Mouse (Mus musculus) forebrain, postnatal 0 days (tissue): ENCODE results near the gene Pfkfb4. TPM values are rescaled to one million over a fixed set of nuclear protein-coding genes. Genes with fewer than 3 reads are reported as not detected.

Experiments
- ATAC-seq: fragments of 200-750 bp; cut with Nextera tagmentation; 2 replicates; pipeline ENCODE4 v1.8.0; 2017; ENCODE audit warnings: mild to moderate bottlenecking, moderate library complexity
- DNase-seq: peaks from one replicate; pipeline ENCODE4 v3.0.0-alpha.2; 2015
- H3K27ac ChIP-seq: fragments of 300-500 bp; sonication (generic); 2 replicates; pipeline ENCODE4 v1.5.1; 2014; ENCODE audit warnings: low read depth, mild to moderate bottlenecking, antibody characterized with exemption, low read length, moderate library complexity, mixed read lengths
- H3K27me3 ChIP-seq: fragments of 300-500 bp; sonication (generic); 2 replicates; pipeline ENCODE4 v1.6.1; 2014; ENCODE audit warnings: mild to moderate bottlenecking, low read length, mixed read lengths; ENCODE audit not compliant: insufficient read depth
- H3K36me3 ChIP-seq: fragments of 300-500 bp; sonication (generic); 2 replicates; pipeline ENCODE4 v1.6.1; 2014; ENCODE audit warnings: mild to moderate bottlenecking, moderate library complexity; ENCODE audit not compliant: insufficient read depth
- H3K4me1 ChIP-seq: fragments of 300-500 bp; sonication (generic); 2 replicates; pipeline ENCODE4 v1.6.1; 2014; ENCODE audit warnings: antibody characterized with exemption; ENCODE audit not compliant: insufficient read depth
- H3K4me2 ChIP-seq: fragments of 300-500 bp; sonication (generic); 2 replicates; pipeline ENCODE4 v1.6.1; 2014; ENCODE audit warnings: low read depth, mild to moderate bottlenecking, moderate library complexity
- H3K4me3 ChIP-seq: fragments of 300-500 bp; sonication (generic); 2 replicates; pipeline ENCODE4 v1.5.1; 2014; ENCODE audit warnings: low read depth, low read length, mixed read lengths
- H3K9ac ChIP-seq: fragments of 300-500 bp; sonication (generic); 2 replicates; pipeline ENCODE4 v1.6.1; 2014; ENCODE audit warnings: mild to moderate bottlenecking
- H3K9me3 ChIP-seq: fragments of 300-500 bp; sonication (generic); 2 replicates; pipeline ENCODE4 v1.6.1; 2016; ENCODE audit warnings: low read length
- CTCF ChIP-seq: sonication (generic); IDR thresholded peaks from 2 replicates; pipeline ENCODE4 v1.5.1; 2016; ENCODE audit warnings: antibody characterized with exemption, control low read depth, low read depth
- WGBS: fragments of 180-500 bp; shearing (Covaris S2); extraction: QIAGEN DNeasy Blood & Tissue Kit; methylation state at CpG from one replicate; pipeline ENCODE4 v1.1.7; 2014; 5-methylcytosine and 5-hydroxymethylcytosine counted together
- polyA plus RNA-seq: library from polyadenylated mRNA; unstranded; fragments of >200 nt; fragmentation: Nextera tagmentation; extraction: Ambion mirVana; gene quantifications from 2 replicates; pipeline ENCODE4 v1.2.1, GENCODE M21; 2015
- total RNA-seq: library from RNA; depleted of rRNA; stranded (reverse); fragments of >200 nt; gene quantifications from 2 replicates; pipeline ENCODE4 v1.2.3, GENCODE M21; 2014; rRNA removed

The Pfkfb4 gene
- total RNA-seq = 27.1 and 46.4 TPM in 2 replicates
- 16.6 and 21.7 TPM in 2 replicates for polyA plus RNA-seq

DNA sequence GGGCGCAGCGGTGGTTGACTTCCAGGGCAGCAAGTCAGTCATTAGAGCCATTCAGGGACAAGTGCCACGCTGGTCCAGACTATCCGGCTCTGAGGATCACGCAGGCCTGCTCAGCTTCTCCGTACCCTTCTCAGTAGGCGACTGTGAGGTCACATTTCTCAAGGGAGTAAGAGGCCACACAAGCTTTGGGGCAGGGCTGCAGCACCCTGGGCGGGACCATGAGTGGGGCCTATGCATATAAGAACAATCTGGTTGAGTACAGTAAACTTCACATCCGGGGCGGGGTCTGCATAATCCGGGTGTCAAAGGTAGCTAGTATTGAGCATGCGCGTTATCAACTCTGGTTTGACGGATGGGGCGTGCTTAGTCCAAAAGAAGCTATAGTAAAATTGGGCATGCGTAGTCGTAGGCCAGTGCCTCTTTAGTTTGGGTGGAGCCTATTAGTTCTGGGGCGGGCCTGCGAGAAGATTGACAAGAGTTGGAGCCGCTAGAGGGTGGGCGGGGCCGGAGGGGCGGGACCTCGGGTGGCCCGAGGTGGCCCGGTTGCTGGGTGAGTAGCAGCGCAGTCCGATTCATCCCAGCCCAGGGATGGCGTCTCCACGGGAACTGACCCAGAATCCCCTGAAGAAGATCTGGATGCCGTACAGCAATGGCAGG, at the start of gene Pfkfb4:
Gene Pfkfb4, plus strand, starts transcription at position 351 of the 657 bp plus-strand sequence.
- no peak for TF ChIP-seq CTCF
- H3K9ac ChIP-seq = peak within 1 kb of the TSS; percentile 75

DNA sequence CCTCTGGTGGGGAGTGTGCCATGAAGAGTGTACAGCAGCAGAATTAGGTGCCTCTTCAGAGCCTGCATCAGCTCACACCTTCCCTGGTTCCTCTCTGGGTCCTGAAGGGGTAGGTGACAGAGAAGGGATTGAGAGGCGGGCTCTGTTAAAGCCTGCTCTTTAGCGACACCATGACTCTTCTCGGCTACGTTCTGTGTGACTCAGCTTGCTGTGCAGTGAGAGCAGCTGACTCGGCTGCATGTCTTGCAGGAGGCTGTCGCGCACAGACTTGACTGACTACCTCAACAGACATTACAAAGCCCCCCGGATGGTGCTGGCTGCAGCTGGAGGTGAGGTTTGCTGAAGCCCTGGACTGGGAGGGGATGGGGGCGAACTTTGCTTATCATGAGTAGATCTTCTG, 46.5 kb upstream of the Pfkfb4 start:
- peaks cover 81% of the 10 kb centered on the region for H3K36me3 ChIP-seq
- 83% methylated on average over 9 of the region's 9 CpGs for WGBS
- TF ChIP-seq CTCF = no peak
- DNase-seq (no peak), ATAC-seq (0 out of 2 replicates have a peak, but pooled peaks have one; percentile 20)
- no peak overlapping the region for H3K4me2 ChIP-seq
- H3K9me3 ChIP-seq = no peaks in the 10 kb centered on the region
- H3K27me3 ChIP-seq = no peaks in the 10 kb centered on the region
- no peak overlapping the region for H3K9ac ChIP-seq
- no peak overlapping the region for H3K4me3 ChIP-seq
- H3K4me1 ChIP-seq = no peaks in the 10 kb centered on the region
- no peak overlapping the region for H3K27ac ChIP-seq

More for the DNA sequence above, at the start of gene Pfkfb4:
- under 1% methylated on average over 31 of the region's 31 CpGs for WGBS
- H3K27ac ChIP-seq = peak within 1 kb of the TSS; percentile 82
- ATAC-seq (peak; percentile 97), DNase-seq (peak; percentile 97)
- H3K4me2 ChIP-seq = peak within 1 kb of the TSS; percentile 79
- H3K4me3 ChIP-seq = peak within 1 kb of the TSS; percentile 72
- no peaks in the 10 kb centered on the region for H3K9me3 ChIP-seq
- H3K36me3 ChIP-seq = no peaks in the 10 kb centered on the region
- no peaks in the 10 kb centered on the region for H3K27me3 ChIP-seq
- H3K4me1 ChIP-seq = peaks cover 8% of the 10 kb centered on the region; the same call in 1 of the 2 replicates

DNA sequence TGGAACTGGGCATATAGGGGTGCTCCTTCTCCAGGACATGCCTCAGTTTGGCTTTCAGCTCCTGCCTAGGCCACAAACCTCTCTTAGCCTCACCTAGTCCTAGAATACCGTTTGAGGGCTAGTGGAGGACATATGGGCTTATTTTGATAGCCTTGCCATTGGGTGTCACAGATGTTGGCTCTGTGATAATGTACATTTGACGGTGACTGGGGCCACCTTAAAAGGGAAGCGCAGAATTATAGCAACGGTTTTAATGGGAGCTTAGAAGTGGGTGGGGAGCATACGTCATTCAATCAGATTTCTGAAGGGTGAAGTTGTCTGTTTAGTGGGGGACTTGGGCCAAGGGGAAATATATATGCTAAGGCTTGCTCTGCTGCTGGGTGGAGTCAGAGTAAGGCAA, 46.0 kb upstream of the Pfkfb4 start:
- H3K4me3 ChIP-seq = no peak overlapping the region
- ATAC-seq = no peak
- H3K9me3 ChIP-seq = no peaks in the 10 kb centered on the region
- no peak for TF ChIP-seq CTCF
- H3K4me1 ChIP-seq = no peaks in the 10 kb centered on the region
- H3K27ac ChIP-seq = no peak overlapping the region
- H3K36me3 ChIP-seq = peaks cover 86% of the 10 kb centered on the region
- DNase-seq = no peak
- H3K4me2 ChIP-seq = no peak overlapping the region
- 90% methylated on average over 5 of the region's 5 CpGs for WGBS
- no peak overlapping the region for H3K9ac ChIP-seq
- H3K27me3 ChIP-seq = no peaks in the 10 kb centered on the region

- ATAC-seq (peak; percentile 34; the same call in 1 of the 2 replicates), DNase-seq (no peak)
- Histone ChIP-seq H3K27ac (peak overlapping the region; percentile 21; the same call in 1 of the 2 replicates), H3K27me3 (no peaks in the 10 kb centered on the region), H3K36me3 (peaks cover 60% of the 10 kb centered on the region), H3K9me3 (no peaks in the 10 kb centered on the region), H3K9ac (no peak overlapping the region), H3K4me1 (no peaks in the 10 kb centered on the region), H3K4me2 (no peak overlapping the region), H3K4me3 (no peak overlapping the region)
- TF ChIP-seq CTCF = no peak
- 92% methylated on average over 13 of the region's 13 CpGs for WGBS
Observed at GRCm38 (mm10) chr9:108949231-108949966, 42.2 kb upstream of the Pfkfb4 start.

- no peak overlapping the region for H3K27ac ChIP-seq
- DNase-seq (no peak), ATAC-seq (0 out of 2 replicates have a peak, but pooled peaks have one; percentile 5)
- H3K36me3 ChIP-seq = peaks cover 52% of the 10 kb centered on the region
- H3K9me3 ChIP-seq = no peaks in the 10 kb centered on the region
- H3K4me3 ChIP-seq = no peak overlapping the region
- no peak for TF ChIP-seq CTCF
- H3K9ac ChIP-seq = no peak overlapping the region
- H3K4me2 ChIP-seq = no peak overlapping the region
- no peaks in the 10 kb centered on the region for H3K27me3 ChIP-seq
- no peaks in the 10 kb centered on the region for H3K4me1 ChIP-seq
- WGBS = 90% methylated on average over 9 of the region's 9 CpGs
Observed at GRCm38 (mm10) chr9:108949967-108950728, 41.4 kb upstream of the Pfkfb4 start.

DNA sequence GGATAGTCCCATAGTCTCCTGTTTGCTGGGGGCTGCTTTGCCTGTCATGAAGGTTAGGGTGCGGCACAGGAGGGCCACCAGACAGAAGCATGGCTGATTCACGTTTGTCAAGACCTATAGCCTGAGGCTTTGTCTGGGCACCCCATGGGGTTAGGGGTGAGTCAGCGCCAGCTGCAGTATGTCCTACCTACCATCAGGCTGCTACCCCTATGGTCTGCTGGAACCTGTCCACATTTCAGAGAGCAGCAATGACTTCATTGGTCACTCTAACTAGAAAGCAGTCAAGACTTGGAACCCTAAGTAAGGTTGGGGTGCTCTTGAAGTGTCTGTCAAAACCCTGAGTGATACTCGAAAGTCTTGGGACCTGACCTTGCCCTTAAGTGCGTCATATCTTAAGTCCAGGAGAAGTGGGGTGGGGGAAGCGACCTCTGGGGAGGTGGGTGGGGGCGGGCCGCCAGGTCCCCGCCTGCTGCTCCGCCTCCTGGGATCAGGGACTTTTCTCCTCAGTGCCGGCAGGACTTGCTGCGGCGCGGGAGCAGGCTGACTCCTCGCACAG, 38.4 kb upstream of the Pfkfb4 start, which contains the start of gene Col7a1:
Gene Col7a1, plus strand, starts transcription at position 506 of the 556 bp plus-strand sequence.
- WGBS = 13% methylated on average over 15 of the region's 15 CpGs
- Histone ChIP-seq H3K9me3 (no peaks in the 10 kb centered on the region), H3K36me3 (peaks cover 25% of the 10 kb centered on the region), H3K9ac (no peak within 1 kb of the TSS), H3K4me3 (no peak within 1 kb of the TSS), H3K4me2 (no peak within 1 kb of the TSS), H3K27ac (no peak within 1 kb of the TSS), H3K27me3 (no peaks in the 10 kb centered on the region), H3K4me1 (no peaks in the 10 kb centered on the region)
- no peak for TF ChIP-seq CTCF
- ATAC-seq = no peak
- no peak for DNase-seq
